Mouse (Mus musculus): ENCODE data around the gene Amt.

DNA sequence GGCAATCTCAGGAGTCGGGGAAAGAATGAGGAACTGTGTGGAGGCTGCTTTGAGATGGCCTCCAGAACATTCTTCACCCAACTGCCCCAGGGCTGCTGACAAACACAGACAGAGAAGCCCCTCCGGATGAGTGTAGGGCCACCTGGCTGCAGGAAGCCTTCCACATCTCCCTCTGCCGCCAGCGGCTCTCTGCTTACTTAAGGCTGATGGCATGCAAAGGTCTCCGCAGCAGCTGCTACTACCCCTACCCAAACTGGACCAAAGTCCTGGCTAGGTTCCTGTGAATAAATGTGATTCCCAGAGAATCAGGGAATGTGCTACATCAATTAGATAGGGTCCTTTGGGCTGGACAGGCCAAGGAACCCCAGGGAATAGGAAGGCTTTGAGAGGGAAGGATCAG lies 24.0 kb upstream of the Amt start:
- no peak for TF ChIP-seq CTCF (IDR thresholded peaks at IDR 0.05; ENCODE audit: low read depth)
- no peak for TF ChIP-seq EP300 (IDR thresholded peaks at IDR 0.05; ENCODE audit: low read depth)
